Mouse (Mus musculus) frontal cortex, postnatal 14 days (tissue): ENCODE results near the gene Notum.
"Not testable (repeated sequence)": the region's sequence is repeated elsewhere in the genome, so short reads cannot be mapped to it uniquely, and the experiment has no call there.

Experiments
- DNase-seq, 2 experiments: peaks; one replicate each; pipeline ENCODE4 v3.0.0; 2022; ENCODE audit warnings: low spot score in 2 of 2

Gene Notum

DNA sequence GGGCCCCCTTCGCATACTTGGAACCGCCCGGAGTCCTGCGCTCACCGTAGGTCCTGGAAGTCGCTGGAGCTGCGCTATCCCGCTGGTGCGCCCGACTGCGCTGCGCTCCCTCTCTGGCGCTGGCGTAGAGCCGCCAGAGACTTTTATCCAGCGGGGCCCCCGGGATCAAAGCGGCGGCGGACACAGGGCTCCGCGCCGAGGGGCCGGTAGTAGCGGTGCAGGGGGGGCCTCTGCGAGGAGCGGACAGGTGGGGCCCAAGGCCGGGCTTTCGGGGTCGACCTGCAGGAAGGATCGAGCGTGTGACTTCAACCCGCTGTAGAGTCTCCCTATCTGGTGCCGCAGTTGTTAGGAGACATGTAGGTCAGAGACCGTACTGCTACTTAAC is at the start of gene Notum:
TSS of gene Notum (minus strand) at position 100 of the 385 bp plus-strand sequence.
- no peak for DNase-seq

DNA sequence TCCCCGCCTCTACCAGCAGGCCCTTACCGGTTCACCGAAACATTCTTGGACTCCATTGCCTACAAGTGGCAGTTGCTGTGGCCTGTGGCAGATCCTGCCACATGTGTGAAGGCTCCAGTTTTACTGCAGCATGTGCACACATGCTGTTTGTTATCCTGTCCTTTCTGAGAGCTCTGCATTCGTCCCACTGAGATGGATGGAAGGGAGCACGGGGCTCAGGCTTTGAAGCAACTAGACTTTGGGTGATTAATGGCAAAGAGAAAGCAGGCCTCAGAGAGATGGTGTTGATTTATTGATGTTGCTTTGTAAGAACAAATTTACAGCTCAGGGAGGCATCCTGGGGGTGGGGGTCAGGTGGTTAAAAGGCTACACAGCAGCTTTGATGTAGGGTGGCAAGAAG is 49.7 kb upstream of the Notum start:
- no peak for DNase-seq

DNA sequence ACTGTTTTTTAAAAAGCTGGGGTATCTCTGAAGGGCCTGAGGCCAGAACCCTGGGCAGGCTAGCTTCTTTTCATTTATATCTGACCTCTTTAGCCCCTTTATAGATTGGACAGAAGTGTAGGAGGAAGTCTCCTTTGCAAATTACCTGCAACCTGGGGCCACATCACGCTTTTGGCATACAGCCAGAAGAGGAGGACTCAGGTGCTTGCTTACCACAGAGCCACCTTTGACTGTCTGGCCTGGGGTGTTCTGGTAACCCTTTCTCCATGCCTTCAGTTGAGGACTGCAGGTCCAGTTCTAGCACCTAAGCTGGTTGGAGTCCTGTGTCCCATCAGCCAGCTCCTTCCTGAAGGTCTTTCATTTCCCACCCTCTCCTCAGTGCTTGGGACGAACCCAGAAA is 48.6 kb upstream of the Notum start:
- no peak for DNase-seq

DNA sequence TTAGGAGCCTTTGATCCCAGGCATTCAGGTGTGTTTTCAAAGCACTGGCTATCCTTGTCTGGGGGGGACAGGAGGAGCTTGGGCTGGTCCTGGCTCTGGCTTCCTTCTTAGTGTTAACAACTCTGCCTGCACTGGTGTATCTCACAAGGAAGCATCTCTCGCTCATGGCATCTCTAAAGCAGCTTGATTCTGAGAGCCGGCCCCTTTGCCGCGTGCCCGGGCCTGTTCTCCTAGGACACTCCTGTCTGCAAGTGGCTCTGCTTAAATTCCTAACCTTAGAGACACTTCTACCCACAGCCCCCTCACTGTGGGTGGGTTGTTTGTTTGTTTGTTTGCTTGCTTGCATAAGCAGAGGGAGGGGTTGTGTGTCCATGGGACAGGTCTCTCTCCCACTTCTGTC is 47.0 kb upstream of the Notum start:
- no peak for DNase-seq

DNA sequence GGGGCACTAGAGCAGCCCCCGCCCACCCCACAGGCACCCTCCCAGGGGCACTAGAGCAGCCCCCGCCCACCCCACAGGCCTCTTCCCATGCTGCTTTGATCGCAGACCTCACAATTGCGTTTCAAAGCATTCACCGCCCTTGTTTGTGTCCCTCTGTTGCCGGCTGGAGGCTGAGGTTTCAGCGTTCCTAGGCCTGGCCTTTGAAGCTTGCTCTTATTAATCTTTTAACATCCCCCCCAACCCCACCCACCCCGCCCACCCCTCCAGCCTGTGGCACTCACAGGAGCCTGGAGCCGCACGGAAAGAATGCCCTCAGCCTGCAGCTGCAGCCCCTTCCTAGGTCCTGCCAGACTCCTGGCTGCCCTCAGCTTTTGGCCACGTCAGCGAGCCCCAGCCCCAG is 46.2 kb upstream of the Notum start:
- DNase-seq: no peak

DNA sequence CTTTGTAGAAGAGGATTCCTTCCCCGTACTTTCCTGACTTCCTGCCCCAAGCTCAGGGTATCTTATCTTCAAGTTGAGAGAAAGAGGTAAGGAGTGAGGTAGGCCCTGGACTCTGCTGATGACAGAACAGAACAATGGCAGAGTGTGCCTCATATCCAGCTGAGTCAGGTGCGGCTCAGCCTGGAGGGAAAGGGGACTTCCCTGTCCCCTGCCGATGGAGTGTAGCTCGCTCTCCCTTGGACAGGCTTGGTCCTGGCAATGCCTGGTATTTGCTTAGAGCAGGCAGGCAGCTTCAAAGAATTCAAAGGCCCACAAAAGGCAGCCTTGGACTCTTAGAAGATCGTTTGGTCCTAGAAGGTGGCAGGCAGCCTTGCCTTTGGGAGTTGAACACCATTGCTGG is 45.1 kb upstream of the Notum start:
- no peak for DNase-seq

DNA sequence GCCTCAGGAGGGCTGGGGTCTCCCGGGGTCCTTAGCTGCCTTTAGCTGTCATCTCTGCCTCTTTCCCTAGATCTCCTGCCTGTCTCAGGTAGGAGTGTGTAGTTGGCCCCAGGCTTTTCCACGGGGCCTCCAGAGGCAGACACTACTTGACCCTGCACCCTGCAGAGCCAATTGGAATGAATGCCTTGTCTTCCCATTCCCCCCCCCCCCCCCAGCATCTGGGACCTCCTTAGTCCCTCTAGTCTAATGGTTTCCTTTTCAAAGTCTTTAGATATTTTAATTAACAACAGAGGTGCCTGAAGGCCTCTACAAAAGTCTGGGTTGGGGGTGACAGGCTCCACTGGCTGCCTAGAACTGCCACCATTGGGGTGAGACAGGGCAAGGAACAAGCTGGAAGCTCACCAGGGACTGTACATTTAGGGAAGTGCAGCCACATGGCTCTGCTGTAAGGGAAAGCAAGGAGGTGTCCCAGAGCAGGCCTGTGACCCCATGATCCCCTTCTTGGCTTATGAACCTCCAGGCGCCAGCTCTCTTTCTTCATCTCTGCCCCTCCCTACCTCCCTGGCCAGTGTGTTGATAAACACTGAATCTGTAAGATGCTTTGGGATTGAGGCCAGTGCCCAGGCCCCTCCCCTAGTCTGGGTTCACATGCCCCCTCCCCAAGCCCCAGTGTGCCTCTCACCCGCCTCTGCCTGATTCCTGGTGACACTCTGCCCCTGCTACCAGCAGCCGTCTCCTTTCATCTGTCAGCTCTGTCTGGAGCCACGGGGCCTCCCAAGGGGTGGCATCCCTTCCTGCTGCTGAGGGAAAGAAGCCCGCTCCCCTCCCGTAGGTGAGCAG is 43.7 kb upstream of the Notum start:
- no peak for DNase-seq

DNA sequence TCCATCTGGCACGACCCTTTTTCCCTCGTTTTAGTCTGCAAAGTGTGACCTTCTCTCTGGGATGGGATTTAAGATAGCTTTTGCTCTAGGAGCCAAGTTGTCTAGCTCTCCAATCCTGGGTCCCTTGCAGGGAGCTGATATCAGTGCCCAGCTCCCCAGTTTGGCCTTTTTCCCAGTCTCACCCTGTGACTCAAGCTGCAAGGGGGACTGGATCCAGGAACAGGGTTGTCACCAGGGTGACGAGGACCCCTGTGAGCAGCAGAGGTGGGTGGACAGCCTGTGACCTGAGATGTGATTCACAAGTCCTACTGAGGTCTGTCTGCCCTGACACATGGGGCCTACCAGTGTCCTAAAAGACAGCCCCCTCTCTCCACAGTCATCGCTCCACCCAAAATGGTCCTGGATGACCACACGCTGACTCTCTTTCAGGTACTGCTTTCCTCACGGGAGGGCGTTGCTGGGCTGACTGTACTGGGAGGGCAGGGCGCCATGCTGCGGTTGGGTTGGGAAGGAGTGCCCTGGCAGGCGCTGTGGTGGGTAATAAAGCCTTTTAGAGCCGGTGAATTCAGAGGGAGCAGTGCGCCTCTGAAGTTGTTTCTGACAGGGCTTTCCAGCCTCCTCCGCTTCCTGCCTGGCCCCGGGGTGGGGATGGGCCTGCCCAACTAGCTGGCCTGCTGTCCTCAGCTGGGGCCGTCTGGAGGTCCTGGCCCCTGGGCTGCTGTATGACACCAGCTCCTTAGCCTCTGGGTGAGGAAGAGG is 42.9 kb upstream of the Notum start:
- DNase-seq: no peak

DNA sequence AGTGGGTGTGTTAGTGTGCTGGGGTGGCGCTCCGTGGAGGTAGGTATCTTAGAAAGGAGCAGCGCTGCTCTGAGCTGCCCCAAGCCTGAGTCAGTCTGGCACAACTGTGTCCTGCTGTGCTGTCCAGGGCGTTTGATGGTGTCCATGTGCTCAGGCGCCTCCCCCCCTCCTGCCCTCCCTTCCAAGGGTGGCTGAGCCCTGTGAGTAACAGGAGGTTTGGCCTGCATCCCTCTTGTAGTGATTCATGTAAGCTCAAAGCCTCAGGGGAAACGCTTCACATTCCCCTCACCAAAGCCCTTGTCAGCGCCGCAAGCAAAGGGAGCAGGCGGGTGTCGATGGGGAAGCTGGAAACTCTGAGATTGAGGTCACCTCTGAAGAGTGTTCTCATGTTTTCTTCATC is 36.8 kb upstream of the Notum start:
- no peak for DNase-seq

DNA sequence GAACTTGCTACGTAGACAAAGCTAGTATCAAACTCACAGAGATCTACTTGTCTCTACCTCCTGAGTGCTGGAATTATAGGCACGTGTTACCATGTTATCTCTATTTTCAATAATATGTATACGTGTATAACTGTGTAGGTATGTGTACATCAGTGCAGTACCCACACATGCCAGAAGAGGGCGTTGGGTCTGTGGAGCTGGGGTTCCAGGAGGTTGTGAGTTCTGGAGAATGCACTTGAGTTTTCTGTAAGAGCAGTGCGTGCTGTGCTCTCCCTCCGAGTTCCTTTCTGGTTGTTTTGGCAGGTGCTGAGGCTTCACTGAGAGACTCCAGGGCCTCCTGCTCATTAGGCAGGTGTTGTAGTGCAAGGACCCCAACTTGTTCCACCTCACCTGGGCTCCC is 35.6 kb upstream of the Notum start:
- DNase-seq: no peak

DNA sequence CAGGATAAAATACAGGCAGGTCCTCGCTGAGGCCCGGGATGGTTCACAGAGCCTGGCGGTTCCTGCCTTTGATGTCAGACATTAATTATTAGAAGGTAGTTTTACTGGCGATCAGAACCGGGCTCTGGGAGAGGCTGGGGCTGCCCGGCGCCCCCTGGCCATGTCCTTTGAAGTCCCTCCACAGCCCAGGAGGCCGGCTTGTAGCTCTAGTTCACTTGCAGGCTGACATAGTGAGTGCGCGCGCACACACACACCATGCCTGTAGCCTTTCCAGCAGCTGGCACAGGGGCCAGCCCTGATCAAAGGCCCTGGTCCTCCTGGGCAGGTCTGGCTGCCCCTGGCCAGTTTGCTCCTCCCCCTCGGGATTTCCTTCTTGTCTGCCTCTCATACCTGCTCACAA is 34.7 kb upstream of the Notum start:
- DNase-seq: no peak

DNA sequence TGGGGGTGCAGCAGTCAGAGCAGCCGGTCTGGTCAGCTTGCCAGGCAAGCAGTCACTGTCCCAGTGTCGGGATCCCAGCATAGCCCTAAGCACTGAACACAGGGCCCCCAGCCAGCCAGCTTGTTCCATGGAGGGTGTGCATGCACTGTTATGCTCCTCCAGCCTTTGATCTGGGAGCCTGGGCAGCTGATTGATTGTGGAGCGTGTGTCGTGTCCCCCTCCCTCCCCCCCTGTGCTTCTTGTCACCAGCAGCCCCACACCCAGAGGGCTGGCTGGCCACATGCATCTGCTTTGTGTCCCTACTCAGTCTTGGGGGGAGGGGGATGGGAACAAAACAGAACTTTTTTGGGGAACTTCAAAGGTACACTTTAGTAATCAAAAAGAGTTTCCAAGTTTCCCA is 34.2 kb upstream of the Notum start:
- DNase-seq: no peak

DNA sequence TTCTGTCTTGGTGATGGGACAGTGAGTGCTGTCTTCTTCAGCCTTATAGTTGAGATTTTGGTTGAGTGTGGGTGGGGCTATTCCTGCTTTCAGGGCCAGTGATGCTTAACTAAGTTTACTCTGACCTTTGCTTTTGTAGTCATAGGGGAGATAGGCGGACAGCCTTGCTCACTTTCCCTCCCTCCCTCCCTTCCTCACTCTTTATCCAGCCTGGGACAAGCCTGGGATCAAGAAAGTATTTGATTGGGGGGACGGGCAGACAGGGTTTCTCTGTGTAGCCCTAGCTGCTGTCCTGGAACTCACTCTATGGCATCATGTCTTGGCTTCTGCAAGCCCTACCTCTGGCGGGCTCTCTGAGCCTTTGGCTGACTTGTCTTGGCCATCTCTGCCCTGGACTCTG is 32.5 kb upstream of the Notum start:
- no peak for DNase-seq

DNA sequence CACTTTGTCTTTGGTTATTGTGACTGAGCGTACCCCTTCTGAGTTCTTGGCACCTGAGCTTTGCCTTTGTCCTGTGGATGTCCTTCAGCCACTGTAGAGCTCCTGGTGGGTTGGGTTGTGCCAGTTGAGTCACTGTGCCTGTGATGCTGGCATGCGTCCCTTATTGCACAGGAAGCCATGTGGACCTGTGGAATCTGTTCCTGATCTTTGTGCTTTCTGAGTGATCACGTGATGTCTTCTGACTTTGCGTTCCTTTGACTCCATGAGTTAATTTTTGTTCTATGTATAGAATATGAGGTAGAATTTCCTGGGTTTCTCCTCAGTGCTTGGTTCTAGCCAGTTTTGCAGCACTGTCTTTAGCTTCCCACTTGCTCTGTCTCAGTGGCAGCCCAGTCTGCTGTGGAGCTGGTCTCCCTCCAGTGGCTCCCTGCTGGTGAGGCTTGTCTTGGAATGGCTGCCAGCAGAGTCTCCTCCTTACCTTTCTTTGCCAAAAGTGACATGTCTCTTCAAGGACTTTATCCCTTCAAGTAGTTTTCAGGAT is 31.6 kb upstream of the Notum start:
- no peak for DNase-seq

DNA sequence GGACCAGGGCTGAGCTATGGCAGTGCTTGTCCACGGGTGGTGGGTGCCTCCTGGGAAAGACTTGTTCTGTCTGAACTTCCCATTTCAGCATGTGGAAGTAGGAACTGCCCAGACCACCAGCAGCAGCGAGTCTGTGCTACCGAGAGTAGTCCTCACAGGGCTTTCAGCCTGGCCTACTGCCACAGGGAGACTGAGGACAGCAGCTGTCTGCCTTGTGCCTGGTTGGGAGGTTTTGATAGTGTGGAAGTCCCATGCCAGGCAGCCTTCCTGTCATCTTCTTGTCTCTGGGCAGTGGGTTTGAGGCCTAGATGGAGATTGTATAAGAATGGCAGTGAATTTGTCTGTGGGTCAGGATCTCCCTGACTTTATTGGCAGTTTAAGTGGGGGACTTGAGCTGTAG is 28.4 kb upstream of the Notum start:
- no peak for DNase-seq

DNA sequence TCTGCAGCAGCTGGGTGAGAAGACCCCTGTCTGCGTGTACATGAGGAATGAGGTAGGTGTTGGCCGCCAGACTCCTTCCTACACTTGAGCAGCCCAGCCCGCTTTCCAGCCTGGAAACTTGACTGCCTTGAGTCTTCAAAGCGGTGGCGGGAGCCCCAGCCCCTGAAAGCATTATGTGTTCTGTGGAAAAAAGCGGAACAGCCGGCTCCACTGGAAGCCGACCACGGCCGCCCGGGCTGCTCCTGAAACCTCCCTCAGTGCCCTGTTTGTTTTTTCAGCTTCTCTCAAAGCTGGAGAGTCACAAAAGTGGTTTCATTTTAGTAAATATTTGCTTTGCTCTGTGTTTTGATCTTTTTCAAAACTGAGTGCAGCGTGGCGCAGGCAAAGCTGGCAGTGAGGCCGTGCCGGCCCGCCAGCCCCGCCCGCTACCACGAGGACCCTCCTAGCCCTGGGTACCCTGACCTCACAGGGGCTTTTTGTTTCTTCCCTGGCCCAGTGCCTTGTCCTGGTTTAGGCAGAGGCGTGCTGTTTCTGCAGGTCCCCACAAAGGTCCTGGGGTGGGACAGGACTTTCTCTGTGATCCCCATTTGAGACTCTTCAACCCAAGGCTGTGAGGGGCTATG is 25.8 kb upstream of the Notum start:
- no peak for DNase-seq

DNA sequence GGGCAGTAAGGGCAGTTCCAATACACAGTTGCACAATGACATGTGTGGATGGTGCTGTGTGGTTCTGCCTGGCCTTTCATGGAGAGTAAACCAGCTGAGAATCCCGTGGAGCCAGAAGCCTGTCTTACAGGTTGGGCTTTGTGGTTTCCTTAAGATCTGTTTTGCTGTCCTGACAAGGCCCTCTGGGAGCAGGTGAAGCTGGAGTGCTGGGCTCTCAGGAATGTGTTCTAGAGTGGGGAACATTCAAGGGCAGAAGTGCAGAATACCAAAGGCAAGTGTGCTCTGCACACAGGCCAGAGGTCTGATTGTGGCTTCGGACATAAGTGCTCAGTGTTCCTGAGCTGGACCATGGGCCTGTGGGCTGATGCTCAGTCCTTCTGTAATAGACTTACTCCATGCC is 23.7 kb upstream of the Notum start:
- no peak for DNase-seq

DNA sequence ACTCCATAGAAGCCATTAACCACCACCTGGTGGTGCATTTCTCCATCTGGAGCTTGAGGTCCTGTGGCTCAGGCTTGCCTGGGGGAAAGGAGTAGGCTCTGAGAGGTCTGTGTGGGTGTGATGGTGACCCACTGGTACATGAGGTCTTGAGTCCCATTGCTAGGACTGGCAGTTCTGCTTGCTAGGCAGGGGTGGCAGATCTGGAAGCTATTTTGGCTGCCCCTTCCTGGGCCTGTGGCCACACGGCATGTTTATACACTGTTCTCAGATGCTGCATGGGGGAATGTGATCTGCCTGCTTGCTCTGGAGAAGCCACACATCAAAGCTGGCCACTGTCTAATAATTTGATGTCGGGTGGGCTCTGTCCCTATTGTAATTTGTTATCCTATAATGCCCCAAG is 23.1 kb upstream of the Notum start:
- DNase-seq: no peak

DNA sequence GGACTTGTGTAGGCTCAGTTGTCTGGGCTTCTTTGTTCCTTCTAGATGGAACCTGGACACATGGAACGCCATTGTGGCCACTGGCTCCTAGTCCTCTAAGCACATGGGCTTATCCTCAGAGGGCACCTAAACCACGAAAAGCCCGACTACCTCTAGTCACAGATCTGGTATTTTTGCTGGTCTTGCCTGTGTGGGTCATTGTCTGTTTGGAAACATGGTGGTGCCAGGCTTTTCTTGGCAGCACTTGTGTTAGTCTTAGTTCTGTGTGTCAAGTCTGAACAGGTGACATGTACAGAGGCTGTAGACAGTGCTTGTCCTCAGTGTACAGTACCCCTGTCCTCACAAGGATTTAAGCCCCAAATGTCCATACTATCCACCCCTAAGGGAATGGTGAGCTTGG is 22.6 kb upstream of the Notum start:
- no peak for DNase-seq

DNA sequence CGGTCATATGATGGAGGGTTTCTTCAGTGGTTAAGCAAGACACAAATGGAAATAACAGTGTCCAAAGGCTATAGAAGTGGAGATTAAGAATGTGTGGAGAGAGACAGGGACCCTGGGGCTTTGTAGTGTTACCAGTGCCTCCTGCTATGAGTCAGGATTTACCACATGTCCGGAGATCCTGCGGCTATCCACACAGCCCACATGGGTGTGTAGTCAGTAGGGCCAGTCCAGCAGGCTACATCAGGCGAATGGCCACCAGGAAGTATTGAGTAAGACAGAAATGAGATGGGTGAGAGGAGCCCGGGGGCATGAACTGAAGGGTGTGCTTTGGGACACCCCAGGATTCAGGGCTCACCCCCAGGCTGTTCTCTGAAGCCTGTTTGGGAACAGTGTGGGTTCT is 21.7 kb upstream of the Notum start:
- no peak for DNase-seq

DNA sequence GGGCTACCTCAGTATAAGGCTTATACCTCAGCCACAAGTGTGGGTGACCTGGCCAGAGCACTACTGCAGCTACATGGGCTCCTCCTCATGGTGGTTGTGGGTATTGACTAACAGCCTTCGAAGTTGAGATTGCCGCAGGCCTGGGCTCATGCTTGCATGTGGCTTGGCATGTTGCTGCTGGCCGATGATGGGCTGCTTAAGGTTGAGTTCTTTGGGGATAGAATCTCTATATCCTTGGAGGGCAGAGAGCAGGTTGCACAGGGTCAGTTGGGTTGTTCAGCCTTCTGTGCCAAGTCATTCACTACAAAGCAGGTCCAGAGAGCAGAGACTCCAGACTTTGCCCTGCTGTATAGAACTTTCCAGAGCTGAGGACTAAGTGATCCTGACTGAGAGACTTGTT is 18.9 kb upstream of the Notum start:
- no peak for DNase-seq

DNA sequence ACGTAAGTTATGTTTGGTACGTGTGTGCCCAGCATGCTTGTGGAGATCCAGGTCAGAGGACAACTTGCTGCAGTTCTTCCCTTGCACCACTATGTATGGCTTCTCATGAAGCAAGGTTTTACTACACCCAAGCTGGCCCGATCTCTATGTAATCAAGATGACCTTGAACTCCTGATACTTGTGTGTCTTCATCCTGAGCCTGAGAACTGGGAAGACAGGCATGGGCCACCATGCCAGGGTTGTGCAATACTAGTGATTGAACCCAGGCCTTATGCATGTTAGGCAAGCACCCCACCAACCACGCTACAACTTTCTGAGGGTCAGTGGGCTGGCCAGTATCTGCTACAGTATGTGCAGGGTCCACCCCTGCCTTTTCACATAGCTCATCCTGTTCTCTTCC is 16.0 kb upstream of the Notum start:
- no peak for DNase-seq

DNA sequence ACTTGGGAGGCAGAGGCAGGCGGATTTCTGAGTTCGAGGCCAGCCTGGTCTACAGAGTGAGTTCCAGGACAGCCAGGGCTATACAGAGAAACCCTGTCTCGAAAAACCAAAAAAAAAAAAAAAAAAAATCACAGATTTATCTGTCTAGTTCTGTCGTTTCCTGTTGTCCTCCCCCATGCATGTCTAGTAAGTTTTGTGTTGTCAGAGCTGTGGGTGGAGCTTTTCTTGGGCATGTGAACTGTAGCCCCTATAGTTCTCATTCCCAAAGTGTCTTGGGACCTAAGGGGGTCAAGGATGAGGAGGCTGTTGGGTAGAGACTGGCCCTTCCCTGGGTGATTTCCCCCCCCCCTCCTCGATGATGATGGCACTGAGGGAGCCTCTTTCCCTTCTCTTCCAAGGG is 14.9 kb upstream of the Notum start:
- DNase-seq: not testable (repeated sequence)
